Mouse (Mus musculus): ENCODE data around the gene Stk11.

DNA sequence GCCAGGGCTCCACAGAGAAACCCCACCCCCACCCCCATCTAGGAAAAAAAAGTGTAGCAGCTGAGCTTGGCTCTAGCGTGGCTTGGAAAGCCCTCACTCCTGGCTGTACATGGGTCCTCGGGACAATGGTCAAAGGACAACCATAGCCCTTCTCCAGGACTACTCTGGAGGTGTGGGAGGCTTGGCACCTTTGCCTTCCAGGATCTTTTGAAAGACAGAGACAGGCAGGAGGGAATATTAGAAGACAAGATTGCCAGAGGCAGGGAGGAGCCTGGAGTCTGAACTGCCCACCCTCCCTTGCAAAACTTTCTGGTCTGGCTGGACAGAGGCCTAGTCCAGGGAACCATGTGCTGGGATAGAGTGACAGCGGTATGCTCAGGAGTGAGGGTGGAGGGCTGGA is 20.9 kb upstream of the Stk11 start:
- TF ChIP-seq CTCF (IDR thresholded peaks at IDR 0.05; ENCODE audit: control insufficient read depth, insufficient read depth, insufficient replicate concordance, low read depth, low read length), result no peak
- no peak for TF ChIP-seq POLR2A (IDR thresholded peaks at IDR 0.05; ENCODE audit: control insufficient read depth, low read depth, low read length)
